Mouse (Mus musculus) liver, embryonic 15.5 days (tissue): Measurements from ENCODE around the gene Myl10. TPM values are rescaled to one million over a fixed set of nuclear protein-coding genes. Genes with fewer than 3 reads are reported as not detected.
"Not testable (repeated sequence)": the region's sequence is repeated elsewhere in the genome, so short reads cannot be mapped to it uniquely, and the experiment has no call there.

ENCODE experiments used
- ATAC-seq: fragments of 200-750 bp; cut with Nextera tagmentation; 2 replicates; pipeline ENCODE4 v1.8.0; 2017; ENCODE audit warnings: moderate number of reproducible peaks, mild to moderate bottlenecking, moderate library complexity; ENCODE audit not compliant: insufficient read depth
- H3K27ac ChIP-seq: fragments of 300-500 bp; sonication (generic); replicated peaks from 2 replicates; pipeline ENCODE4 v1.5.1; 2015; ENCODE audit warnings: mild to moderate bottlenecking, inconsistent platforms
- H3K27me3 ChIP-seq: fragments of 300-500 bp; sonication (generic); 2 replicates; pipeline ENCODE4 v1.6.1; 2015; ENCODE audit warnings: mild to moderate bottlenecking, inconsistent platforms
- H3K36me3 ChIP-seq: fragments of 300-500 bp; sonication (generic); replicated peaks from 2 replicates; pipeline ENCODE4 v1.6.1; 2015; ENCODE audit warnings: moderate library complexity, mild to moderate bottlenecking, inconsistent platforms
- H3K4me1 ChIP-seq: fragments of 300-500 bp; sonication (generic); replicated peaks from 2 replicates; pipeline ENCODE4 v1.6.1; 2015; ENCODE audit warnings: inconsistent platforms
- H3K4me2 ChIP-seq: fragments of 300-500 bp; sonication (generic); 2 replicates; pipeline ENCODE4 v1.6.1; 2015; ENCODE audit warnings: moderate library complexity, mild to moderate bottlenecking, inconsistent platforms
- H3K4me3 ChIP-seq: fragments of 300-500 bp; sonication (generic); replicated peaks from 2 replicates; pipeline ENCODE4 v1.5.1; 2015; ENCODE audit warnings: mild to moderate bottlenecking, inconsistent platforms
- H3K9ac ChIP-seq: fragments of 300-500 bp; sonication (generic); 2 replicates; pipeline ENCODE4 v1.6.1; 2015; ENCODE audit warnings: moderate library complexity, mild to moderate bottlenecking, inconsistent platforms
- H3K9me3 ChIP-seq: fragments of 300-500 bp; sonication (generic); replicated peaks from 2 replicates; pipeline ENCODE4 v1.6.1; 2016; ENCODE audit warnings: inconsistent platforms
- WGBS: fragments of 180-500 bp; shearing (Covaris S2); methylation state at CpG from one replicate; pipeline ENCODE4 v1.1.7; 2015; ENCODE audit warnings: mixed read lengths; ENCODE audit not compliant: insufficient replicate concordance; 5-methylcytosine and 5-hydroxymethylcytosine counted together
- polyA plus RNA-seq: library from polyadenylated mRNA; unstranded; fragments of >200 nt; fragmentation: Nextera tagmentation; extraction: Ambion mirVana; gene quantifications from 2 replicates; pipeline ENCODE4 v1.2.1, GENCODE M21; 2015

Myl10 gene
- polyA plus RNA-seq, 1 experiment from 2014 or later, result not detected

GRCm38 (mm10) chr5:136705532-136705931, 12.6 kb downstream of the Myl10 start:
- WGBS, result 80% methylated on average over 3 of the region's 3 CpGs
- no peak overlapping the region for H3K9ac ChIP-seq
- no peak overlapping the region for H3K4me3 ChIP-seq
- no peak for ATAC-seq
- no peaks in the 10 kb centered on the region for H3K4me1 ChIP-seq
- no peaks in the 10 kb centered on the region for H3K36me3 ChIP-seq
- H3K27me3 ChIP-seq, result no peaks in the 10 kb centered on the region
- H3K9me3 ChIP-seq, result no peaks in the 10 kb centered on the region
- no peak overlapping the region for H3K4me2 ChIP-seq
- H3K27ac ChIP-seq, result no peak overlapping the region

GRCm38 (mm10) chr5:136706803-136707202, 13.9 kb downstream of the Myl10 start:
- no peaks in the 10 kb centered on the region for H3K4me1 ChIP-seq
- H3K36me3 ChIP-seq, result no peaks in the 10 kb centered on the region
- 2% methylated on average over 9 of the region's 9 CpGs for WGBS
- no peak overlapping the region for H3K27ac ChIP-seq
- ATAC-seq, result no peak
- no peaks in the 10 kb centered on the region for H3K9me3 ChIP-seq
- H3K4me2 ChIP-seq, result no peak overlapping the region
- no peak overlapping the region for H3K4me3 ChIP-seq
- no peak overlapping the region for H3K9ac ChIP-seq
- H3K27me3 ChIP-seq, result no peaks in the 10 kb centered on the region

DNA sequence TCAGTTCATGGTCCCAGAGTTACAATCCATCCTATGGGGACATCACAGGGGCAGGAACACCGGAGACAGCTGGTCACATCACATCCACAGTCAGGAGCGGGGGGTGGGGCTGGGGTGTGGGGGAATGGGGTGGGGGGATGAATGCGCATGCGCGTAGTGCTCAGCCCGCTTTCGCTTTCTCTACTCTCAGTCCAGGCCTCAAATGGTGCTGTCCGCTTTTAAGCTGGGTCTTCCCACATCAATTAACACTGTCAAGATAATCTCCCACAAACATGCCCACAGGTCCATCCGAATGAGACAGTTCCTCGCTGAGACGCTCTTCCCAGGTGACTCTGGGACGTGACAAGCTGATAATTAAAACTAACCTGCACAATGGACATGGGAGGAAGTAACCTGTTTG, 15.2 kb downstream of the Myl10 start:
- no peaks in the 10 kb centered on the region for H3K27me3 ChIP-seq
- no peaks in the 10 kb centered on the region for H3K4me1 ChIP-seq
- no peak overlapping the region for H3K27ac ChIP-seq
- WGBS, result 62% methylated on average over 12 of the region's 12 CpGs
- H3K9ac ChIP-seq, result no peak overlapping the region
- no peaks in the 10 kb centered on the region for H3K9me3 ChIP-seq
- ATAC-seq, result no peak
- no peak overlapping the region for H3K4me3 ChIP-seq
- H3K4me2 ChIP-seq, result no peak overlapping the region
- H3K36me3 ChIP-seq, result no peaks in the 10 kb centered on the region

GRCm38 (mm10) chr5:136710742-136711141, 17.8 kb downstream of the Myl10 start:
- Histone ChIP-seq H3K36me3 (no peaks in the 10 kb centered on the region), H3K9me3 (no peaks in the 10 kb centered on the region), H3K4me3 (no peak overlapping the region), H3K4me2 (no peak overlapping the region), H3K9ac (no peak overlapping the region), H3K27ac (no peak overlapping the region), H3K4me1 (no peaks in the 10 kb centered on the region), H3K27me3 (peaks cover 6% of the 10 kb centered on the region; the same call in 1 of the 2 replicates)
- 51% methylated on average over 4 of the region's 4 CpGs for WGBS
- ATAC-seq, result no peak

GRCm38 (mm10) chr5:136714232-136714875, 21.4 kb downstream of the Myl10 start:
- Histone ChIP-seq H3K9me3 (no peaks in the 10 kb centered on the region), H3K4me2 (no peak overlapping the region), H3K9ac (no peak overlapping the region), H3K27me3 (peaks cover 6% of the 10 kb centered on the region; the same call in 1 of the 2 replicates), H3K36me3 (no peaks in the 10 kb centered on the region), H3K4me1 (no peaks in the 10 kb centered on the region), H3K4me3 (no peak overlapping the region), H3K27ac (no peak overlapping the region)
- 37% methylated on average over 32 of the region's 32 CpGs for WGBS
- ATAC-seq, result no peak

GRCm38 (mm10) chr5:136714879-136715278, 21.9 kb downstream of the Myl10 start:
- no peak overlapping the region for H3K9ac ChIP-seq
- H3K4me2 ChIP-seq, result no peak overlapping the region
- no peak overlapping the region for H3K4me3 ChIP-seq
- no peaks in the 10 kb centered on the region for H3K9me3 ChIP-seq
- peaks cover 6% of the 10 kb centered on the region; the same call in 1 of the 2 replicates for H3K27me3 ChIP-seq
- no peaks in the 10 kb centered on the region for H3K36me3 ChIP-seq
- 21% methylated on average over 11 of the region's 11 CpGs for WGBS
- no peaks in the 10 kb centered on the region for H3K4me1 ChIP-seq
- ATAC-seq, result no peak
- no peak overlapping the region for H3K27ac ChIP-seq

DNA sequence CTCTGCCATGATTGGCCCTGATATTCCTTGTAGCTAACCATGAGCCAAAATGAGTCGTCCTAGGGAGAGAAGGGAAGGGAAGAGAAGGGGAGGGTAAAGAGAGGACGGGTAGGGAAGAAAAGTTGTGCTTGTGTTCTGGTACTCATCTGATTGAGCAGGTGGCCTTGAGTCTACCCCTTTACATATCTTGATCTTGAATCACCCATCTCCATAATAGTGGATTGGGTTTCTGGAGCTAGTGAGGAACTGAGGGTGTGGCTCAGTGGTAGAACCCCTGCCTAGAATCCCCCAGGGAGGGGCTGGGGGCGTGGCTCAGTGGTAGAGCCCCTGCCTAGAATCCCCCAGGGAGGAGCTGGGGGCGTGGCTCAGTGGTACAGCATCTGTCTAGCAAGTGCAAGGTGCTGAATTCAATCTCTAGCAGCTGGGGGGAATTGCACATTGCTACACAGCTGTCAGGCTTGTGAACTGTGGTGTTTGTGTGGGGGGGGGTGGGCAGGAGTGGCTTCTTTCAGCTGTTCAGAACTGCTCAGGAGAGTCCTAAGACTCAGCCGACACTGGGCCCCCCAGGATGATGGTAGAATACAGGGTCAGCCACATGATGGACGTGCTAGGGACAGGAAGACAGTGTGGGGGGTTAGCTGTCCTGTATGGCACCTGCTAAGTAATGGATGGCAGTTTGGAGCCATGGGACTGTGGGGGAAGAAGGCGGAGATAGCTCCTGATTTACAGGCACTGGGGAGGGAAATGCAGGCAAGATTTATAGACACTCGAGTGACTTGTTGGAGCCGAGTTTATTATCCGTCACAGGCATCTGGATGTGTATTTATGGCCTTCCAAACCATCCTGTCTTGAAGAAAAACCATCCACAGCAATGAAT, 24.0 kb downstream of the Myl10 start:
- peaks cover 6% of the 10 kb centered on the region; the same call in 1 of the 2 replicates for H3K27me3 ChIP-seq
- H3K9ac ChIP-seq, result no peak overlapping the region
- H3K27ac ChIP-seq, result no peak overlapping the region
- H3K36me3 ChIP-seq, result no peaks in the 10 kb centered on the region
- no peaks in the 10 kb centered on the region for H3K9me3 ChIP-seq
- no peaks in the 10 kb centered on the region for H3K4me1 ChIP-seq
- 28% methylated on average over 10 of the region's 10 CpGs for WGBS
- no peak for ATAC-seq
- no peak overlapping the region for H3K4me2 ChIP-seq
- H3K4me3 ChIP-seq, result no peak overlapping the region

GRCm38 (mm10) chr5:136717573-136717854, 24.6 kb downstream of the Myl10 start:
- no peak overlapping the region for H3K4me2 ChIP-seq

GRCm38 (mm10) chr5:136718656-136719055, 25.7 kb downstream of the Myl10 start:
- Histone ChIP-seq H3K4me2 (no peak overlapping the region), H3K4me1 (no peaks in the 10 kb centered on the region), H3K27me3 (peaks cover 6% of the 10 kb centered on the region; the same call in 1 of the 2 replicates), H3K36me3 (no peaks in the 10 kb centered on the region), H3K9me3 (no peaks in the 10 kb centered on the region), H3K4me3 (no peak overlapping the region), H3K9ac (no peak overlapping the region), H3K27ac (no peak overlapping the region)
- 65% methylated on average over 8 of the region's 8 CpGs for WGBS
- ATAC-seq, result no peak

More at GRCm38 (mm10) chr5:136717573-136717854, 24.6 kb downstream of the Myl10 start:
- H3K27ac ChIP-seq, result no peak overlapping the region
- H3K27me3 ChIP-seq, result peaks cover 6% of the 10 kb centered on the region; the same call in 1 of the 2 replicates
- no peaks in the 10 kb centered on the region for H3K4me1 ChIP-seq
- H3K9me3 ChIP-seq, result no peaks in the 10 kb centered on the region
- WGBS, result 71% methylated on average over 2 of the region's 2 CpGs
- ATAC-seq, result no peak
- no peaks in the 10 kb centered on the region for H3K36me3 ChIP-seq
- H3K4me3 ChIP-seq, result no peak overlapping the region
- no peak overlapping the region for H3K9ac ChIP-seq

DNA sequence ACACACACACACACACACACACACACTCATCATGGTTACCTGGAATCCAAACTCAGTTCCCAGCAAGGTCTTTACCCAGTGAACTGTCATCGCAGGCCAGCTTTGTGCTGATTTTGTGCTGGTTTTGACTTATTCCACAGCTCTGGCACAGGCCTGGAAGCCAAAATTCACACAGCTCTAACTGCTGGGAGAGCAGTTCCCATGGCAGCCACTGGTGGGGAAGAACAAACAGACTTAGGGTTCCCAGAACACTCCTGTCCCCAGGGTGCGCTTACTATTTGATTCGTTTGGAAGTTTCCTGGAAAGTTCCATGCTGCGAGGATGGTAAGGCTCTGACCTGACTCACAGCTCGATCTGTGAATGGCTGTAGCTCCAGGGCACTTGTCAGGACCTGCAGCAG, 28.6 kb downstream of the Myl10 start:
- Histone ChIP-seq H3K9me3 (no peaks in the 10 kb centered on the region), H3K9ac (no peak overlapping the region), H3K4me2 (no peak overlapping the region), H3K36me3 (no peaks in the 10 kb centered on the region), H3K4me1 (no peaks in the 10 kb centered on the region), H3K4me3 (no peak overlapping the region), H3K27me3 (no peaks in the 10 kb centered on the region), H3K27ac (no peak overlapping the region)
- WGBS, result 64% methylated on average over 5 of the region's 5 CpGs
- ATAC-seq, result no peak

DNA sequence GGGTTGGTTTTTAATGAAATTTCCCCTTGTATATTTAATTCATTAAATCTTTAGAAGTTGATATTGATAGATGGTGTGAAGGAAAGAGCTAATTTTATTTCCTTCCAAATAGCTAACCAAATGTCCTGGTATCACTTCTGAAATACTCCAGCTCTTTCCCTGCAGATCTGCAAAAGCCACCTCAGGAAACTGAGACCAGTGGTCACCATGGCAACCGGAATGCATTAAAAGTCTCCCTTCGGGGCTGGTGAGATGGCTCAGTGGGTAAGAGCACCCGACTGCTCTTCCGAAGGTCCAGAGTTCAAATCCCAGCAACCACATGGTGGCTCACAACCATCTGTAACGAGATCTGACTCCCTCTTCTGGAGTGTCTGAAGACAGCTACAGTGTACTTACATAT, 33.3 kb downstream of the Myl10 start:
- not testable (repeated sequence) for H3K27ac ChIP-seq, H3K36me3 ChIP-seq, ATAC-seq, H3K4me3 ChIP-seq, H3K4me1 ChIP-seq, H3K27me3 ChIP-seq, H3K9ac ChIP-seq, H3K4me2 ChIP-seq, H3K9me3 ChIP-seq
- WGBS, result 62% methylated on average over 5 of the region's 5 CpGs
